Mouse (Mus musculus) MEL (cell line): ENCODE measurements around the gene Olfr172. TPM values are rescaled to one million over a fixed set of nuclear protein-coding genes. Genes with fewer than 3 reads are reported as not detected.

ENCODE experiments used
- DNase-seq: peaks from one replicate; pipeline ENCODE4 v3.0.0; 2011; ENCODE audit warnings: low read depth, low spot score
- H3K27ac ChIP-seq: 2 replicates; pipeline ENCODE4 v1.5.1; 2012; ENCODE audit warnings: low read depth, mild to moderate bottlenecking, control low read depth, low read length, moderate library complexity; ENCODE audit not compliant: control insufficient read depth
- H3K27me3 ChIP-seq, 2 experiments: fragments of 150-350 bp in 1 of 2; sonication (generic) in 1 of 2; 2 replicates each; pipeline ENCODE4 v1.6.1; 2012; ENCODE audit warnings: low read length in 2 of 2, mild to moderate bottlenecking in 2 of 2, improper control_type of control experiment in 1 of 2, moderate library complexity in 1 of 2; ENCODE audit not compliant: insufficient read depth in 2 of 2, control insufficient read depth in 1 of 2
- H3K36me3 ChIP-seq, 2 experiments: 2 replicates each; pipeline ENCODE4 v1.6.1; 2012 to 2014; ENCODE audit warnings: low read length in 2 of 2, improper control_type of control experiment in 1 of 2, inconsistent platforms in 1 of 2, mild to moderate bottlenecking in 1 of 2; ENCODE audit not compliant: insufficient read depth in 2 of 2, control insufficient read depth in 1 of 2
- H3K4me1 ChIP-seq, 2 experiments: fragments of 150-350 bp in 1 of 2; sonication (generic) in 1 of 2; 2 replicates each; pipeline ENCODE4 v1.6.1; 2012; ENCODE audit warnings: low read length in 2 of 2, improper control_type of control experiment in 1 of 2, mild to moderate bottlenecking in 1 of 2; ENCODE audit not compliant: insufficient read depth in 2 of 2, control insufficient read depth in 1 of 2
- H3K4me3 ChIP-seq, 2 experiments: fragments of 150-350 bp in 1 of 2; sonication (generic) in 1 of 2; 2 replicates each; pipeline ENCODE4 v1.5.1; 2012; ENCODE audit warnings: low read depth in 2 of 2, low read length in 2 of 2, mild to moderate bottlenecking in 2 of 2, moderate library complexity in 2 of 2, control low read depth in 1 of 2, improper control_type of control experiment in 1 of 2; ENCODE audit not compliant: control insufficient read depth in 1 of 2, insufficient read depth in 1 of 2
- H3K79me2 ChIP-seq: 2 replicates; pipeline ENCODE4 v1.6.1; 2012; ENCODE audit warnings: mild to moderate bottlenecking, low read length, moderate library complexity; ENCODE audit not compliant: control insufficient read depth, poor library complexity, insufficient read depth
- H3K9ac ChIP-seq: 2 replicates; pipeline ENCODE4 v1.6.1; 2012; ENCODE audit warnings: low read depth, mild to moderate bottlenecking, control low read depth, low read length, moderate library complexity; ENCODE audit not compliant: control insufficient read depth, poor library complexity, severe bottlenecking
- H3K9me3 ChIP-seq: fragments of 150-350 bp; sonication (generic); replicated peaks from 2 replicates; pipeline ENCODE4 v1.6.1; 2012; ENCODE audit warnings: mild to moderate bottlenecking, low read length, improper control_type of control experiment, moderate library complexity; ENCODE audit not compliant: insufficient read depth
- BHLHE40 ChIP-seq: IDR thresholded peaks from 2 replicates; pipeline ENCODE4 v1.6.1; 2012; ENCODE audit warnings: low read depth, mild to moderate bottlenecking, inconsistent platforms, low read length, improper control_type of control experiment, borderline replicate concordance
- CHD2 ChIP-seq: IDR thresholded peaks from 2 replicates; pipeline ENCODE4 v1.6.1; 2011; ENCODE audit warnings: low read length, improper control_type of control experiment
- E2F4 ChIP-seq: IDR thresholded peaks from 2 replicates; pipeline ENCODE4 v1.6.1; 2011; ENCODE audit warnings: low read depth, low read length, improper control_type of control experiment, borderline replicate concordance
- ELF1 ChIP-seq: IDR thresholded peaks from 2 replicates; pipeline ENCODE4 v1.6.1; 2014; ENCODE audit warnings: low read depth, mild to moderate bottlenecking, inconsistent platforms, low read length, improper control_type of control experiment, moderate library complexity
- EP300 ChIP-seq, 2 experiments: IDR thresholded peaks; 2 replicates each; pipeline ENCODE4 v1.6.1; 2011; ENCODE audit warnings: improper control_type of control experiment in 2 of 2, low read length in 2 of 2, low read depth in 1 of 2, mild to moderate bottlenecking in 1 of 2
- HCFC1 ChIP-seq: IDR thresholded peaks from 2 replicates; pipeline ENCODE4 v1.6.1; 2012; ENCODE audit warnings: low read depth, mild to moderate bottlenecking, inconsistent platforms, low read length, improper control_type of control experiment, moderate library complexity
- JUND ChIP-seq: IDR thresholded peaks from 2 replicates; pipeline ENCODE4 v1.6.1; 2011; ENCODE audit warnings: low read depth, mild to moderate bottlenecking, improper control_type of control experiment, low read length
- KAT2A ChIP-seq: conservative IDR thresholded peaks from 2 replicates; pipeline ENCODE4 v1.6.1; 2012; ENCODE audit warnings: low read depth, low read length, improper control_type of control experiment, inconsistent platforms
- MAX ChIP-seq: IDR thresholded peaks from 2 replicates; pipeline ENCODE4 v1.6.1; 2011; ENCODE audit warnings: low read length, improper control_type of control experiment
- MAZ ChIP-seq: IDR thresholded peaks from 2 replicates; pipeline ENCODE4 v1.6.1; 2012; ENCODE audit warnings: low read depth, mild to moderate bottlenecking, inconsistent platforms, low read length, improper control_type of control experiment
- MEF2A ChIP-seq: IDR thresholded peaks from 2 replicates; pipeline ENCODE4 v1.6.1; 2014; ENCODE audit warnings: low read depth, mild to moderate bottlenecking, inconsistent platforms, low read length, improper control_type of control experiment; ENCODE audit not compliant: poor library complexity, insufficient replicate concordance, severe bottlenecking; ENCODE audit errors: extremely low read depth
- MXI1 ChIP-seq: IDR thresholded peaks from 2 replicates; pipeline ENCODE4 v1.6.1; 2011; ENCODE audit warnings: mild to moderate bottlenecking, low read depth, low read length, improper control_type of control experiment
- MYC ChIP-seq: IDR thresholded peaks from 2 replicates; pipeline ENCODE4 v1.6.1; 2011; ENCODE audit warnings: low read depth, mild to moderate bottlenecking, low read length, improper control_type of control experiment, moderate library complexity
- NELFE ChIP-seq: IDR thresholded peaks from 2 replicates; pipeline ENCODE4 v1.6.1; 2011; ENCODE audit warnings: low read depth, low read length, improper control_type of control experiment
- NRF1 ChIP-seq: IDR thresholded peaks from 2 replicates; pipeline ENCODE4 v1.6.1; 2014; ENCODE audit warnings: low read depth, mild to moderate bottlenecking, inconsistent platforms, low read length, improper control_type of control experiment, moderate library complexity; ENCODE audit not compliant: poor library complexity, insufficient read depth, severe bottlenecking
- POLR2A ChIP-seq, 2 experiments: IDR thresholded peaks; 2 replicates each; pipeline ENCODE4 v1.6.1; 2011 to 2012; ENCODE audit warnings: low read length in 2 of 2, mild to moderate bottlenecking in 2 of 2, control low read depth in 1 of 2, improper control_type of control experiment in 1 of 2, low read depth in 1 of 2, moderate library complexity in 1 of 2; ENCODE audit not compliant: control insufficient read depth in 1 of 2, insufficient read depth in 1 of 2, poor library complexity in 1 of 2
- POLR2AphosphoS2 ChIP-seq: IDR thresholded peaks from 2 replicates; pipeline ENCODE4 v1.6.1; 2011; ENCODE audit warnings: low read length, improper control_type of control experiment
- RCOR1 ChIP-seq: IDR thresholded peaks from 2 replicates; pipeline ENCODE4 v1.6.1; 2012; ENCODE audit warnings: low read depth, mild to moderate bottlenecking, inconsistent platforms, low read length, improper control_type of control experiment
- SIN3A ChIP-seq: IDR thresholded peaks from 2 replicates; pipeline ENCODE4 v1.6.1; 2012; ENCODE audit warnings: low read length, improper control_type of control experiment, inconsistent platforms
- TAL1 ChIP-seq: IDR thresholded peaks from 2 replicates; pipeline ENCODE4 v1.6.1; 2012; ENCODE audit warnings: mild to moderate bottlenecking, inconsistent platforms, low read length, moderate library complexity, mixed read lengths
- TCF12 ChIP-seq: IDR thresholded peaks from 2 replicates; pipeline ENCODE4 v1.6.1; 2014; ENCODE audit warnings: low read depth, mild to moderate bottlenecking, inconsistent platforms, low read length, improper control_type of control experiment, moderate library complexity
- UBTF ChIP-seq: IDR thresholded peaks from 2 replicates; pipeline ENCODE4 v1.6.1; 2012; ENCODE audit warnings: low read depth, mild to moderate bottlenecking, inconsistent platforms, low read length, improper control_type of control experiment, moderate library complexity, borderline replicate concordance; ENCODE audit not compliant: insufficient read depth
- ZC3H11A ChIP-seq: IDR thresholded peaks from 2 replicates; pipeline ENCODE4 v1.6.1; 2012; ENCODE audit warnings: low read depth, mild to moderate bottlenecking, inconsistent platforms, low read length, improper control_type of control experiment
- polyA plus RNA-seq, 2 experiments: library from polyadenylated mRNA; stranded (reverse) in 1 of 2; unstranded in 1 of 2; fragments of >175 nt in 1 of 2; fragments of >200 nt in 1 of 2; gene quantifications; 2 replicates each; pipeline versions ENCODE4 v1.2.1 to v1.2.4; 2012; ENCODE audit warnings: low replicate concordance in 2 of 2, low read depth in 1 of 2; ENCODE audit not compliant: insufficient read length in 2 of 2, insufficient read depth in 1 of 2, missing spikeins in 1 of 2
- total RNA-seq: library from RNA; depleted of rRNA; stranded (reverse); fragments of 300-350 nt; gene quantifications from 2 replicates; pipeline ENCODE4 v1.2.3, GENCODE M21; 2012

Gene Olfr172
- total and polyA plus RNA-seq, 3 experiments, result not detected

GRCm38 (mm10) chr16:58728176-58728671, 34.8 kb downstream of the Olfr172 start:
- H3K9me3 ChIP-seq, result no peaks in the 10 kb centered on the region
- H3K79me2 ChIP-seq, result peaks cover 7% of the 10 kb centered on the region; the same call in 1 of the 2 replicates
- DNase-seq, result peak; percentile 52
- no peaks in the 10 kb centered on the region for H3K27me3 ChIP-seq
- H3K27ac ChIP-seq, result no peak overlapping the region
- peak overlapping the region; percentile 71 for H3K9ac ChIP-seq
- TF ChIP-seq MXI1 (peak; percentile 18; the same call in 1 of the 2 replicates), SIN3A (peak; percentile 45), TAL1 (no peak)
- H3K36me3 ChIP-seq, result peaks cover 0 to 5% of the 10 kb centered on the region in 2 experiments; a peak in 2 of 4 replicates
- H3K4me3 ChIP-seq, result peak overlapping the region; percentile 71 to 96
- H3K4me1 ChIP-seq, result peaks cover 0 to 3% of the 10 kb centered on the region in 2 experiments; a peak in 1 of 4 replicates

DNA sequence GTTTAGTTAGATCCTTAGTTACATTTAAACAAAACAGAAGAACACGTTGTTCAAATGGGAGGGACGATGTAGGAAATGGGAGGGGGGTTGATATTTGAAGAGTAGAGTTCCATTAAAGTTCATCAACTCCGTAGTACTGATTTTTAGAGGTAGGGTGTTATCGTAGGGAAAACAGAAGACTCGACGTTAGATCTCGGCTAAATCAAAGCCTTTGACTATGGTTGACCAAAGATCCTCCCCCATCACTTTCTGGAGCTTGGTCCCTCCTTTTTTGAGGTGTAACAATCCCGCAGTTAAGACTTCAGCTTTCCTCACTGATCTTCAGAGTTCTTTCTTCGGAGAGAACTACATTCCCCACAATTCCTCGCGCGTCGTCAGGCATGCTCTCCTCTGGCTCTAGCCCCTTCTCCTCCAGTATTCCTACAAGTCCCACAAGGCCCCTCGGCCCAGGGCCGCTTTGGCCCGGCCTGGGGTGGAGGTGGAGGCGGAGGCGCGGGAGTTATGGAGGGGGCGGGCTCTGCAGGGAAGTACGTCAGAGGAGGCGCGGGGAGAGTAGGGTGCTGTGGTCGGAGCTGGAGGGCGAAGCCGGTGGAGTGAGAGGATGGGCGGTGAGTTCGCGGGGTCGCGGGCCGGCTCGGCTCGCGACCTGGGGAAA, 35.4 kb downstream of the Olfr172 start, which contains the start of gene Cldnd1:
Gene Cldnd1, plus strand, starts transcription at position 434 of the 655 bp plus-strand sequence.
- H3K27me3 ChIP-seq, result no peaks in the 10 kb centered on the region
- H3K9me3 ChIP-seq, result no peaks in the 10 kb centered on the region
- peak within 1 kb of the TSS; percentile 71 for H3K9ac ChIP-seq
- H3K4me1 ChIP-seq, result peaks cover 0 to 3% of the 10 kb centered on the region in 2 experiments; a peak in 1 of 4 replicates
- peak; percentile 97 for DNase-seq
- peak; percentile 99 for TF ChIP-seq HCFC1
- no peak for TF ChIP-seq ZC3H11A
- TF ChIP-seq KAT2A, result peak; percentile 98
- no peak for TF ChIP-seq EP300 (IDR thresholded peaks at IDR 0.05; ENCODE audit: low read depth in 1 of 2, low read length in 2 of 2)
- TF ChIP-seq TCF12, result no peak; the same call in none of the 2 replicates
- TF ChIP-seq MYC, result 0 out of 2 replicates have a peak, but pooled peaks have one; percentile 65
- TF ChIP-seq RCOR1, result no peak
- TF ChIP-seq POLR2A (IDR thresholded peaks at IDR 0.05; ENCODE audit: control insufficient read depth in 1 of 2, insufficient read depth in 1 of 2, low read depth in 1 of 2, low read length in 2 of 2, poor library complexity in 1 of 2), result peak in 1 of 2 experiments; percentile 74; a peak in 2 of 4 replicates
- TF ChIP-seq NELFE, result no peak
- no peak for TF ChIP-seq E2F4
- TF ChIP-seq MAX, result no peak
- peak; percentile 87 for TF ChIP-seq NRF1
- TF ChIP-seq UBTF, result no peak
- TF ChIP-seq SIN3A, result peak; percentile 46
- no peak for TF ChIP-seq JUND
- TF ChIP-seq MAZ, result peak; percentile 82; the same call in 1 of the 2 replicates
- peak; percentile 57; the same call in 1 of the 2 replicates for TF ChIP-seq ELF1
- TF ChIP-seq POLR2AphosphoS2, result no peak
- no peak for TF ChIP-seq CHD2
- TF ChIP-seq BHLHE40, result no peak
- TF ChIP-seq MEF2A, result no peak
- peak; percentile 13; the same call in 1 of the 2 replicates for TF ChIP-seq MXI1
- H3K79me2 ChIP-seq, result peaks cover 7% of the 10 kb centered on the region; the same call in 1 of the 2 replicates
- H3K36me3 ChIP-seq, result peaks cover 0 to 5% of the 10 kb centered on the region in 2 experiments; a peak in 2 of 4 replicates
- H3K4me3 ChIP-seq, result peak within 1 kb of the TSS; percentile 71 to 96
- no peak within 1 kb of the TSS for H3K27ac ChIP-seq
